In the genomic region with DNA sequence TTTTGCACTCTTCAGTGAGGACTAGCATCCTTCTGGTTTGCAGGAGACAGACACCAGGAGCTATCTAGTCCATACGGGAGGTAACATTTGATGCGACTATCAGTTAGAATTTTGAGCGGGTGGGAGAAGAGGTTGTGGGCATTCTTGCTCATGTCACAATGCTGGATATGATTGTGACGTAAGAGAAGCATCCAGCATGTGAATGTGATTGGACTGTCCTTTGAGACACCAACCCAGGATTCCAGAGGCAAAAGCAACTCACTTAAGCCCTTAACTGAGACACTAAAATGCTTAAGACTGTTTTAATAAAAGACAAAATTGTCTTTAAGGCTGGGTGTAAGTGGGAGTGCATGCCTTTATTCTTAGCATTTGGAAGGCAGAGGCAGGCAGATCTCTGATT, we compare ENCODE assay signal across 9 mouse cellular contexts. TPM values are rescaled to one million over a fixed set of nuclear protein-coding genes. Genes with fewer than 3 reads are reported as not detected.
DNase-seq lines count a peak whose midpoint lies in the region; ATAC-seq and TF ChIP-seq lines count a peak whose summit lies in the region.
"Had no signal": no experiment of that assay in that cellular context is flagged by ENCODE, and none has a peak within 500 bp of the region (broad histone marks: within the 10 kb centered on the region; RNA-seq: fewer than 3 reads in every experiment).

A gene (minus strand): TSS at position 101 of the 400 bp plus-strand sequence.

- no peaks in the 10 kb centered on the region for H3K4me1 ChIP-seq in hindbrain, postnatal 0 days (ENCODE audit: insufficient read depth, low read length)

- no peak for ATAC-seq in hindbrain, postnatal 0 days
- ATAC-seq in megakaryocyte progenitor cell, adult 5-6 weeks (replicated peaks; ENCODE audit: poor library complexity), result no peak

- H3K36me3 ChIP-seq in hindbrain, postnatal 0 days (ENCODE audit: insufficient read depth, low read length), result no peaks in the 10 kb centered on the region

- no peaks in the 10 kb centered on the region for H3K27me3 ChIP-seq in hindbrain, postnatal 0 days (ENCODE audit: insufficient read depth, low read length)

- H3K27ac ChIP-seq in hindbrain, postnatal 0 days, result no peak within 1 kb of the TSS
- H3K27ac ChIP-seq: liver, embryonic 14.5 days had no signal

- no peak for TF ChIP-seq CTCF in hindbrain, postnatal 0 days (IDR thresholded peaks at IDR 0.05; ENCODE audit: low read depth)

- 93% methylated on average over 4 of the region's 4 CpGs for WGBS in hindbrain, postnatal 0 days

- no peaks in the 10 kb centered on the region for H3K9me3 ChIP-seq in hindbrain, postnatal 0 days (ENCODE audit: low read length)

- no peak within 1 kb of the TSS for H3K9ac ChIP-seq in hindbrain, postnatal 0 days (replicated peaks; ENCODE audit: low read length)
- H3K9ac ChIP-seq: liver, embryonic 14.5 days had no signal

- no peak within 1 kb of the TSS for H3K4me2 ChIP-seq in hindbrain, postnatal 0 days (ENCODE audit: low read depth, low read length)

- DNase-seq in heart, adult 18-20 months, result no peak
- DNase-seq in heart, adult 11 months, result no peak
- DNase-seq in adrenal gland, postnatal 10 days, result no peak
- no peak for DNase-seq in gastrocnemius, adult 8-10 months (ENCODE audit: low spot score in 2 of 2)
- DNase-seq in hindbrain, postnatal 0 days (ENCODE audit: low spot score), result no peak
- DNase-seq in cerebellum, adult 9-11 months, result no peak
- no peak for DNase-seq in cerebellum, postnatal 25 days

- H3K4me3 ChIP-seq in hindbrain, postnatal 0 days (ENCODE audit: low read length), result no peak within 1 kb of the TSS

RNA-seq across cellular contexts. Expression of the gene that starts here (rescaled TPM):
- 10 to 100 TPM; 90.5 to 91.8 TPM for total RNA-seq in heart, adult 18-20 months (2021)
- total RNA-seq in adrenal gland, postnatal 10 days (2021), result 10 to 100 TPM; 60.0 to 65.8 TPM
- 10 to 100 TPM; 58.0 to 72.1 (median 60.8) TPM for total RNA-seq in gastrocnemius, adult 8-10 months (2022)
- 113 and 117 TPM in 2 replicates for total RNA-seq in hindbrain, postnatal 0 days (2014; rRNA removed)
- 116 and 118 TPM in 2 replicates for polyA plus RNA-seq in hindbrain, postnatal 0 days (2015; fragmentation: Nextera tagmentation; extraction: Ambion mirVana)
- total RNA-seq in megakaryocyte progenitor cell, adult 5-6 weeks (2015), result 88.9 and 89.5 TPM in 2 replicates
- total RNA-seq in megakaryocyte progenitor cell, adult 5-6 weeks (2017), result 64.2 and 68.4 TPM in 2 replicates
